Mouse (Mus musculus) cerebellum, adult 9-11 months (tissue): ENCODE measurements around the gene Clic6.

Experiments
- DNase-seq: peaks from one replicate; pipeline ENCODE4 v3.0.0; 2022

The Clic6 gene

DNA sequence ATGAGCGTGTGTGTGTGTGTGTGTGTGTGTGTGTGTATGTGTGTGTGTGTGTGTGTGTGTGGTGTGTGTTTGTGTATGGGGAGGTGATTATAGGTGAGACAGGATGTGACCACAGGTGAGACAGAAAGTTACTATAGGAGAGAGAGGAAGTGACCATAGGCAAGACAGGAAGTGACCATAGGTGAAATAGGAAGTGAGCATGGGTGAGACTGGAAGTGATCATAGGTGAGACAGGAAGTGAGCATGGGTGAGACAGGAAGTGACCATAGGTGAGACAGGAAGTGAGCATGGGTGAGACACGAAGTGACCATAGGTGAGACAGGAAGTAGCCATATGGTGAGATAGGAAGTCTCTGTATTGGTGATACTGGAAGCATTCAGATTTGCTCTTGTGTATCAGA is 49.7 kb downstream of the Clic6 start:
- no peak for DNase-seq

DNA sequence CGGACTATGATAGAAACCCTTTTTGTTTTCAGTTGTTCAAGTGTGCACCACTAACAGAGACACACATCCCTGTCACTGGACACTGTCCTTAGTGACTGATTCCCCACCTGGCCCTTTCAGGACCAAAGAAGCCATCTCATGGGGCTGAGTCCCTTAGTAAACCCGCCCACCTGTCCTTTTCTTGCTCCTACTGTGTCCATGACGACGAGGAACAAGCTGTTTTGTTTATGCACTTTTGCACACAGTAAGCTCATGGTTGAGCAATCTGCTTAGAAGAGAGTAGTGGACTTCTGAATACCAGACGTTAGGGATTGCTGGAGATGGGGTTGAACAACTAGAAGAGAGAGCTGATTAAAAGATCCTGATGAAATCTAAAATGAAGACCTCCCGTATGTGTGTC is 52.8 kb downstream of the Clic6 start:
- DNase-seq, result no peak

DNA sequence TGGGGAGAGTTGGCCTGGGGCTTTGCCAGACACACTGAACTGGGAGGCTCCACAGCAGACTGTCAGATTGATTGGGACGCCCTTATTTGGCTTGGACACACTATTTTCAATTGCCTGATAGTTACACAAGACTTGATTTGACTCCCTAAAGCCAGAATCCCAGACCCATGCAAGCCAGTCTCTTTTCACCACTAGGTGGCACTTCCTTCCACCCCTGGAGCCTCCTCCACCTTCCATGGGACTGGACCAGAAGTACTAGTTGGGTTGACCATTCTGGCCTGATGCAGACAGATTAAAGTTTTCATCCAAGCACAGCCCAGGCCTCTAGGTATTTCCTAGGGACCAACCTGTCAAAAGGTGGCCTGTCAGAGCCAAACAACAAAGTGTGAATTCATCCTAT is 58.7 kb downstream of the Clic6 start:
- DNase-seq, result no peak

DNA sequence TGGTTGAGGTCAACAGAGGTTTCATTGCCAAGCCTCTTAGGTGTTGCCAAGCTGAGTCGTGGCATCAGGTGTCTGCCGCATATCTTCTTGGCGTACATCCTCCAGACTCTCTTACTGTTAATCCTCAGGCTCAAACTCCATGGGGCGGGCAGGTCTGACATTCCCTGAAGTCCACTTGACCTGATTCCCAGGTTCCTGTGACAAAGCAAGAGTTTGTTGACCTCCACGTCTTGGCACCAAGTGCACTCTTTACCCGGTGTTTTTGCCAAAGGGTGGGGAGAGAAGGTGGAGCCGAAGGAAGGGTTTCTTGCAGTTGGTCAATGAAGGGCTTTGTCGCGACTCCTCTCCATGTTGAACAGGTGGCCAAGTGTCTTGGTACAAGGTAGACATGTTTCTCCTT is 63.1 kb downstream of the Clic6 start:
- DNase-seq, result no peak

DNA sequence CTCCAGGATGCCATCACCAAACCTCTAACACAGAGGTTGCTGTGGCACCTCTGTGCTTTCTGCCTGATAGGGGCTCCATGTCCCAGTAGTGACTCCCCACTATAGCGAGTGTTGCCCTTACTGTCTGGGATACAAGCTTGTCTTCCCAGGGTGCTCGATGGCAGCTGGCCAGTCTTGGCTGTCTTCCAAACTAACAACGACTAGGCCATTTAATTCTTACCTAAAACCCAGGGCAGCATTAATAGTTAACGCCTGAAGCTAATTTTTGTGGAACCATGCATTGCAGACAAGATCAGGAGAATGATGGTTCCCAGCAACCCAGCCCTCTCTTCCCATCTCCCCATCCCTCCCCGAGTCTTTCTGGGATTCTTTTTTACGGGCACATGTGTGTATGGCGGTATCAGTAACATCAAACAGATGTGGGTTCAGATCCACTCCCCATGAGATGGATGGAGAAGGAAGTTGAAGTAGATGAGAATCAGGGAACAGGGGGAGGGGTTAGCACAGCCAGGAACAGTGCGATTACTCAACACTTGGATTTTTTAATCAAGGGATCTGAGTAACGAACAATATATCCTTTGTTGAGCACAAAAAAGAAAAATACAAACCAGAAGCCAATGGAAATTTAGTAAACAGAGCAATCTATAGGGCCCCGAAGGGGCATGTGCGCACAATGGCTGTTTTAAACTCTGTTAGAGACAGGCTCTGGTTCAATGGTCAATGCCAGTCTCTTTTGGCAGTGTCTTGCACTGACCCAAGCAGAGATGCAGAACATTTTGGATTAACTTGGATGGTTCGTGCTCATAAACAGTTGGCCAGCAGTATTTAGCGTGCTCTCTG is 66.0 kb downstream of the Clic6 start:
- no peak for DNase-seq

DNA sequence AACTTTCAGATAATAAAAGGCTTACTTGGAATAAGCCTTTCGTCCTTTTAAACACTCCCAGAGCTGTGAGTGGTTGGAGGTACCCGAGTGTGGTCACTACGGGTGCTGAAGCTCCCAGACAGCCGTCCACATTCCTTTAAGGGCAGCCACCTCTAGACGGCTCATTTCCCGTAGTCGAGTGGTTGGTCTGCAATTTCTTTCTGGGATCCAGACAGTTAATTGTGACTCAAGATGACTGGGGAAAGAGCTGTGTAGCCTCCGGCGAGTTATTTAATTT is 66.5 kb downstream of the Clic6 start:
- no peak for DNase-seq

DNA sequence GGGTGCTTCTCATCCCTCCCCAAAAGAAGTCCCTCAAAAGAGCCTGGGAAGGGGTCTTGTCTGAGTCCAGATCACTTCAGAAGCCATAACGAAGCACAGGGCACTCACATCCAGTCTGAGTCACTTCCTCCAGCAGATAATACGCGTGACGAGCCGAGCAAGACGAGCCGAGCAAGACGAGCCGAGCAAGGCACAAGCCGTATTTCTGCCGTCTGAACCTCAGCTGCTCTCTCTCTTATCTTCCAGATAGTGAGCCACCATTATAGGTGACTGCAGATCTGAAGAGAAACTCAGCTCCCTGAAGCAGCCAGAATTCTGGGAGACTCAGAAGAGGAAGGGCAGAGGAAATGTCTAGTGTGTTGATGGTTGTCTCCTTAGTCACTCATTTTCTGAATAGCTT is 67.3 kb downstream of the Clic6 start:
- DNase-seq, result no peak

DNA sequence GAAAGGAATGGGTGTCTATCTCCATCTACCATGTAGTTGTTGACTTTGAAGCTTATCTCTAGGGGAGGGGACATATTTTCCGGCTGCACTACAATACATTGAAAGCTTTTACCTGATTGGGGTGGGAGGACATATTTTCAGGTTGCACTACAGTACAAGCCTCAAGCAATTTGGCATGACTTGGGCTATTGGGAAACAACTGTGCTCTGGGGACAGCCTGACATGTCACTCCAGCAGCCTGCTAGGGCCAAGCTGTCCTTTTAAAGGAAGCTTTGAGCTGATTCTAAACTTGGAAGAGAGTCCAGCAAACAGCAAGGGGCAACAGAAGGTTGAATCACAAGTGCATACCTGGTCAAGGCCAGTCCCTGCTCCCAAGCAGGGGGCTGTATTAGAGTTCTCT is 69.5 kb downstream of the Clic6 start:
- DNase-seq, result no peak

DNA sequence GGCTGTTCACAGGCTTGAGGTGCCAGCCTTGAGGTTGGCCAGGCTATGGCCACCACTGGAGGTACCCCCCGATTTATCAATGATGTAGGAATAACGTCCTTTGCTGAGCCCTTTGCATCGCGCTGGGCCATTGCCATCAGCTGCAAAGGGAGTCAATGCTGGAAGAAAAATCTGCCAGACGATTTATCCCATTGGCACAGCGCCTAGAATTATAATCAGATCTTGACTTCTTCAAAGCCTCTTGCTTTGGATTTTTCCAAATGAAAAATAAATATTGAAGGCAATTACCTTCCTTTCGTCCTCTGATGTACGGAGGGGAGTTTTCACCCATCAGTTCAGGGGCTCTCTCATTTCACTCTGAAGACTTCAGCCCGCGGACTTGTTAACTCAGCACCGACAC is 79.8 kb downstream of the Clic6 start:
- peak; percentile 8 for DNase-seq

DNA sequence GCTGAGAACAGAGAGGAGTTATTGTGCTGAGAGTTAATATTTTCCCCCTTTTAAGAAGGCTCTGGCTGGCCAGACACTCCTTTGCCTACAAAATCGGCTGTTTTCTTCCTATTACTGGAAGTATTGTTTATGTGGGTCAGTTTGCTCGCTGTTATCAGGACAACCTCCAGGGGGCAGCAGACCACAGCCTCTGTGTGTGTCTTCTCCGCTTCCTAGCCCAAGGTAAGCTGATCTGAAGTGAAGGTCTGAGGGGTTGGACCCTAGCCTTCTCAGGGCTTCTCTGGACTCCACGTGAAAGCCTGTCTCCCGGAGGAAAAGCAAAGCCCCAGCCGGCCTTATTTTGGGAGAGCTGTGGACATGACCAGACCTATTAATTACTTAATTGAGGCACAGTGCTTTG is 80.2 kb downstream of the Clic6 start:
- peak; percentile 71 for DNase-seq

DNA sequence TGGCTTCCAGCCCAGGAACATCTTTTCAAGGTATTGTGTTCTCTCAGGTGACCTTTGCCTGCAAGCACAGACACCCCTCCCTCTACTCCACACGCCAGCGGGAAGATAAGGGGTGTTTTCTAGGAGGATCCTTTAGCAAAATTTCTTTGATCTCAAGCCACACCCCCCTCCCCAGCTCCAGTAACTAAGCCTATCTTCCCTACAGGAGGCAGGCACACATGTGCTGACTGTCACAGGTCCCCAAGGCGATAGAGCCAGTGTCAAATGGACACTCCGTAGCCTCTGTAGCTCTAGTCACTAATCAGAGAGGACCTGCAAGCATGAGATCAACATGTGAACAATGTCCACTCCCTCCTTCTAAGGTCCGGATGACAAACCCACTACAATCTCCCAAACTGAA is 80.6 kb downstream of the Clic6 start:
- no peak for DNase-seq

DNA sequence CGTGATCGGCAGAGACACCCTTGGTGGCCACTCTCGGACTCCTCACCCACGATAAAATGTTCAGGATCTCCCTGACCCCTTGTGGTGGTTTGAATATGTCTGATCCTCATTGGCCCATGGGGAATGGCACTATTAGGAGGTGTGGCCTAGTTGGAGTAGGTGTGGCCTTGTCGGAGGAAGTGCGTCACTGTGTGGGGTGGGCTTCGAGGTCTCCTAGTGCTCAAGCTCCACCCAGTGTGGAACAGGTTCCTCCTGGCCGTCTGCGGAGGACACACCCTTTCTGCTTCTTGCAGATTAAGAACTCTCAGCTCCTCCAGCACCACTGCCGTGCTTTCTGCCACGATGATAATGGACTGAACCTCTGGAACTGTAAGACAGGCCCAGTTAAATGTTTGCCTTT is 85.7 kb downstream of the Clic6 start:
- no peak for DNase-seq

DNA sequence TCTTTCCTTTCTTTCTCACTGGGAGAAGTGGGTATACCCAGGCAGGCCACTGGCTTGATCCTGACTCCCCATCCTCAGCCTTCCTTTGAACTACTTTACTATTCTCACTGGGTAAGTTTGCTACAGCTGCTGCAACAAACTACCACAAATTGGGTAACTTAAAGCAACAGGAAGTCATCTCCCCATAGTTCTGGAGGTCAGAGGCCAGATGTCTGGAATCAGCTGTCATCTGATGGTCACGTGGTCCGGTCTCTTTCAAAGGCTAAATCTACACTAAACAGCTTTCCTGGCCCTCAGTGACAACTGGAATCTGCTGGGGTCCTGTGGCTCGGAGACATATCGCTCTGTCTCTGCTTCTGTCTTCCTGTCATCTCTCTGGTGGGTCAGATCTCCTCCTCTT is 87.7 kb downstream of the Clic6 start:
- DNase-seq, result no peak

DNA sequence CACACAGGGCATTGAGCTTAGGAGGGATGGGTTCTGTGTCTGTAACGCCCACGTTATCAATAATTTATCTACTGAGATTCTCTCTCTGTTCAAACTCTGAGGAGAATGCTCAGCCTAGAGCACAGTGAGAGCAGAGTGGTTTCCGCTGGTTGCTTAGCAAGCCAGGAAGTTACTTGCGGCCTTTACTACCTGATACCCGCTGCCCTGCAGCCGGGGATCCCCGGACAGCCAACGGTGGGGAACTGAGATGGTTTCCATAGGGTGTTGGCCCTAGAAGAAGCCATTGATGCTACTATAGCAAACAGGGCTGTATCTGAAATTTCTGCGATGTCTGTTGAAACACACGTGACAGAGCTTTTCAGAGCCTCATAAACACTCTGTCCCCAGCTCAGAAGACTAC is 90.3 kb downstream of the Clic6 start:
- no peak for DNase-seq

DNA sequence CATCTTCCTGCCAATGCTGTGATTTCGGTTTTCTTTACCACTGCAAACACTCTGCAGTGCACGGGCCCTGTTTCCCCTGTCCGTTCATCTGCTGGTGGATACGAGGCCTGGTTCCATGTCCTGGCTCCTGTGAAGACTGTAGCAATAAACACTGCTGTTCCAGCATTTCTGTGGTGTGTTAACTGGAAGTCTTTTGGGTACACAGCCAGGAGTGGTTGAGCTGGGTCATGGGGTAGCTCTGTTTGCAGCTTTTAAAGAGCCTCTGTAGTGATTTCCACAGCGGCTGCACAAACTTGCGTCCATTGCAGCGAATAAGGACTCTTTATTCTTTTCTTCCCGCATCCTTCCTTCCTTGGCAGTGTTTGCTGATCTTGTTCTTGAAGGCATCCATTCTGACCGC is 91.8 kb downstream of the Clic6 start:
- no peak for DNase-seq

DNA sequence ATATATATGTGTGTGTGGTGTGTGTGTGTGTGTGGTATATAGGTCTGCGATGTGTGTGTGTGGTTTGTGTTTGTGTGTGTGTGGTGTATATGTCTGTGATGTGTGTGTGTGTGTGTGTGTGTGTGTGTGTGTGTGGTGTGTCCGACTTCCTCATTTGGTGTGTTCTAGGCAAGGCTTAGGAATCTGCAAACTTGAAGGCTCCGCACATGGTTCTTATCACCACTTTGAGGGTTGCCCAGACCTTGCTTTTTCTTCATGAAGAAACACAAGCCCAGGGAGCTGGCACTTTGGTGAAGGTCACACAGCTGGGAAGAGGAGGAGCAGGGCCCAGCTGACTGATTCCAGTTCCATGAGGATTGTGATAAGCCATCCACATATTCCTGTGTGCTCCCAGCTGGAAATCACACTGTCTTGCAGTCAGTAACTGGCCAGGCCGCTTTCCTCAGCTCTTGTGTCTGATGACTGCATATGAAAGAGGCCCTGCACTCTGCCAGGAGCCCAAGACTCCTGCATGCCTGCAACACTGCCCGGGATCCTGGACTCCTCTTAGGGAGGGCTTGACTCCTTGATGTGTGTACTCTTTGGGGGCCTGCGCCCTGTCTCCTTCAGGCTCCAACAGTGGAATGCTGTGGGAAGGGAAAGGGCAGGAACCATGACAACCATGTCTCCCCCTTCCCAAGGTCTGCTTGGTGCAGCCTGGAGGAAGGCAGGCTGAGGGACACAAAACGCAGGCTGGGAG is 93.5 kb downstream of the Clic6 start:
- DNase-seq, result no peak

DNA sequence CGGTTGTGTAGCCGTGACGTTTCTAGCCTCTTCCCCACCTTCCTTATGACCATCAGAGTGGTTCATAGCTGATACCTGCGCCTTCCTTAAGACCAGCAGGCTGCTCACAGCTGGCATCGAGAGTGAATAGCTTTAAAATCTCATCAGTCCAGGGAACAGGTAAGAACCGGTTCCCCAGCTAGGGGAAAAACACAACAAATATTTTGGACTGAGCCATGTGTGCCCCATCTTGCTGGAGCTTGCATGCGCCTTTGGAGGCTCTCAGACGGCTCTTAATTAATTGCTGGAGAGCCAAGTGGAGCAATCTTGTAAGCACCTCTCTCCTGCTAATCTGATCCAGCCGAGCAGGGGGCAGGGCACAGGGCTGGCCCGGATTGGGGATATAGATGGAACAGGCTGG is 95.4 kb downstream of the Clic6 start:
- DNase-seq, result no peak

DNA sequence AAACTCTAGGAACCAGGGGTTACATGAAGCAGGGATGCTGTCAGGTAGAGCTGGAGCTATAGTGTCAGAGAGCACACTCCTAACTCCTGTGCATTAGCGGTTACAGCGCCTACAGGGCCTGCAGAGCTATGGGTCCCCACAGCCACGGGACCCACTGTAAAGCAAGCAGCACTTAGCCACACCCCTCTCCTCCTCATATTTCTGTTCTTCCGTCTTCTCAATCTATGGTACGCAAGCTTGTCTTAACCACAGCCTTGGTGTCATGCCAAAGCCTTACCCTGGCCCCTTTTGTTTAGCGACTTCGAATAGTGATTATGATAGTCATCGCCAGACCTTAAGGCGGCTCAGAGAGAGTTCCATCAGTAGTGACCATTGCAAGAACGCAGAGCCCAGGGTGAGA is 96.2 kb downstream of the Clic6 start:
- DNase-seq, result no peak

DNA sequence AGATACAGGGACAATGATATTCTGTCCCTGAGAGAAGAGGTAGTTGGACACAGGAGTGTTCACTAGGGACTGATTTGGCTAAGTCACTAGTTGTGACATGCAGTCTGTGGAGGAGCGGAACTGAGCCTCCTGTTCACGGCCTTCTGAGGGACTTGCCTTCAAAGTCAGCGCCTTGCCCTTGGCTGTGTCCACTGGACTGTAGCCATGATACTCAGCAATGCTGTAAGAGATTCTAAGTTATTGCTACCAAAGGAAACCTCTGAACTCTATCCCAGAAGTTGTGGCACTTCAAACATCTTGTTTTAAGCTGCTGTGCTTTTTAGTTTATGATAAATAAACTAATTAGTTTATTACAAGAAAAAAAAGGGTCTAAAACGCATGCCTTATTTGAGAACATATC is 102.3 kb downstream of the Clic6 start:
- no peak for DNase-seq
